Mouse (Mus musculus) induced T-regulatory cell, adult 2 months (primary cell): Measurements from ENCODE around the gene Hhipl2.
"Not testable (repeated sequence)": the region's sequence is repeated elsewhere in the genome, so short reads cannot be mapped to it uniquely, and the experiment has no call there.

ENCODE experiments used
- DNase-seq: peaks from one replicate; pipeline ENCODE4 v3.0.0-alpha.2; 2012; ENCODE audit warnings: low read depth

The Hhipl2 gene

DNA sequence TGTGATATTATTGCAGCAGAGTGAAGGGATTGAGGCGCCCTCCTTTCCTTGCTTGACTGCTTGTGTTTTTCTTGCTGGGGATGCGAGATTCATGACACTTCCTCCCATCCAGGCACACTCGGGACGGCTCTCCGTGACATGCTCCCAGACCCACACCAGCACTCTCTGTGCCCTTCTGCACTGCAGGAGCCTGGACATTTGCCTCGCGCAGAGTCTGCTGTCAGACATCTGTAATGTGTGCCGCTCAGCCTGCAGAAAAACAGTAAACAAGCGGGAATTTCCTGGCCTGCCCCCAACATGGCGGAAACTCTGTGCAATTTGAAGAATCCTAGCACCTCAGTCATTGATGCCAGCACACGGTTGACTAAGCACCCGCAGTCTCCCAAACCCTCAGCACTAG lies at the start of gene Hhipl2:
Gene Hhipl2, plus strand, starts transcription at position 343 of the 400 bp plus-strand sequence.
- DNase-seq = no peak

DNA sequence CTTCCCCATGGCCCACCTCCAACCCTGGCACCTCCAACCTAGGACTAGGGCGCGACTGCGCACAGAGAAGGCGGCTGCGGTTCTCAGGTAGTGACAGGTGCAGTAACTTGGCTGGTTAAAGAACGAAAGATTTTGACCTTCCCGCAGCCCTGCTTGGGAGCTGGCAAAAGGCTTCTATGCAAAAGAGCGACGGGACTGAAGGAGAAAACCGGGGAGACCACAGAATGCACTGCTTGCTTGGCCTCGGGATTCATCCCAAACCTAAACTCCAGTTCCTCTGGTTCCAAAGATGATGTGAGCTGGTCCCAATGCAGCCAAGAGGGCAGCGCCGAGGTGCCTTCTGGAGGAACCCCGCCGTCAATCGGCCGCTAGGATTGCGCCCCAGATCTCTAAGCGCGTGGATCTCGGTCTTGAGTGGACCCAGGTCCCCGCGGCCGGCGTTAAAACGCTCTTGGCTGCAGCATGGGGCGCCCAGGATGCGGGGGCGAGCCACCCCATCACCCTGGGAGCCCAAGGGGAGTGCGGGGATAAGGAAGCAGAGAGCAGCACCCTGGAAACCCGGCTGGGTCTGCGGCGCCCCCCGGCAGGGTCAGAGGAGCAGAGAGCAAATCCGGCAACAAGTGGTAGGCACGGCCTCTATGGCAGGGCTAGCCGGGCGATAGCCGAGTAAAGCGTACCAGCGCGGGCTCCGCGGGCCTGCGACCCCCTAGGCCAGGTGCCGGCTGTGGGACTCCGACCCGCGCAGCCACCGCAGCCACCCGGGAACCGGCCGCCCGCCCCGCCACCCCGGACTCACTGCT lies 49.2 kb upstream of the Hhipl2 start:
- DNase-seq = peak; percentile 68

DNA sequence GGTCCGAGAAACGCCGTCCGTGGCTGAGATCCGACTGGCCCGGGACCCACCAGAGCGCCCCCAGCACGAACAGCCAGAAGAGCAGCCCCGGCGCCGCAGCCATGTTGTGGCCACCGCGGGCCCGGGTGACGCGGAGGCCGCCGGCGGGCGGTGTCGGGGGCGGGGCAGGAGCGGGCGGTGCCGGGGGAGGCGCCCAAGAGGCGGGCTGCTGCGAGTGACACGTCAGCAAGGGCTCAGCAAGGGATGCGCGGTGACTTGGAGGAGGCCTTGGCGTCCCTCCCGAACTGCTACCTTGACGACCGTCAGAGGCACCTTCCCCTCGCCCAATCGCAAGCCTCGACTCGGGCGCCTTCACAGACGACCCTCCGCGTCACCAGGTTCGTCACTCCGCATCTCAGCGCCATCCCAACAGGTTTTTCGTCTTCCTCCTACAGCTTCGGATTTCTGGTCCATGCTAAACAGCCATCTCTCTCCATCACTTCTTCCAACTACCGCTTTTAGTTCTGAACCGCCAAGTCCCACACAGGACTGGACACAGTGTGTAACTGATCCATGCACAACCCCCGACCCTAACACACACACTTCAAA lies 48.5 kb upstream of the Hhipl2 start, which contains the start of gene Mia3:
Gene Mia3, minus strand, starts transcription at position 127 of the 588 bp plus-strand sequence.
- peak; percentile 96 for DNase-seq

DNA sequence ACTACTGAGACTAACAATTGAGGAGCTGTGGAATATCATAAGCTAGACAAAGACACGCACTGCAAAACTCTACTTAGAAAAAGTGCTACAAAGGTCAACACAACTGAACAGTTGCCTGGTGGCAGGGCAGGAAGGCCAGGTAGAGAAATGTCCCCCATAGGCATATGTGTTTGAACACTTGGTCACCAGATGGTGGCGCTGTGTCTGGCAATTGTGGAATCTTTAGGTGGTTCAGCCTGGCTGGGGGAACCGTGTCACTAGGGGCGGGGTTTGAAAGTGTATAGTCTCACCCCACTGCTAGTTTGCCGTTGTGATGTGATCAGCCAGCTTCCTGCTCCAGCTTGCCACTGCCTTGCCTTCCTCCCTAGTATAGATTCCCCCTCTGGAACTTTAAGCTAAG lies 43.3 kb upstream of the Hhipl2 start:
- DNase-seq = peak; percentile 28

DNA sequence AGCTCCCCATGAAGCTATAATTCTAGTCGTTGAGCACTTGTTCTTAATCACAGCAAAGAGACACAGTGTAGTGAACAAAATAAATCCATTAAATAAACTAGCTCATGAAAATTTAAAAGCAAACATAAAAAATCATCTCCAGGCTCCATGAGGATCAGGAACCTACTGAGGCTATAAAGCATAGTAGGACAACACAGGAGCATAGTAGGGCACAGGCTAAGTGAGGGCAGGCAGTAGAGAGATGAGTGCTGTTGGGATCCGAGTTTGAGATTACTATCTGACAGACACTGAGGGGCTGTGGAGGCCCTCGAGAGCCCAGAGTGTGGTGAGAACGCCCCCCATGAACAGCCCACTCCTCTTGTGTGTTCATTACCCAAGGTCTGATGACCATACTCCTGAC lies 41.0 kb upstream of the Hhipl2 start:
- DNase-seq = no peak

DNA sequence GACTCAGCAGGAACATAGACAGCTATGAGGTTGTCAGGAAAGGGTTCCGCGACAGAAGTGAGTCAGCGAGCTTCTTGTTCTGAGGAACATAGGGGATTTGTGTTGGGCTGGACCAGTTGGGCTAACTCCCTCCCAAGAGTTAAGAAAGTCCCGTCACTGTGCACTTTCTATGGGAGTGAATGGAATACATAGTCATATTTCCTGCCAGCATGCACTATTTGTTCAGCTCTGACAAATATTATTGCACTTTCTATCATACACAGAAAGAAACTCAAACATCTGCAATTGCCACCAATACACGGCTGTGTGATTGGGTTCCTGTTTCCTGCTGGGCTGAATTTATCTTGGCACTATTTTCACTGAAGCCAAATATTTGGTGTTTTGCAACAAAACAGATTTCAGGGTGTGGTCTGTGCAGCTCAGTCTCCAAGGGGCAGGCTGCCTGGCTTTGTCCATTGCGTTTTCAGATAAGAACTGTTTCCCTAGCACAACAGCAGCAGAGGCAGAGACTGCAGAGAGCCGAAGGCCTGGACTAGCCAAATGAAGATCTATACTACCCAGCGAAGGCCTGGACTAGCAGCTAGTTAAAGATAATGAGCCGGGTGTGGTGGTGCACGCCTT lies 39.6 kb upstream of the Hhipl2 start:
- DNase-seq = no peak

DNA sequence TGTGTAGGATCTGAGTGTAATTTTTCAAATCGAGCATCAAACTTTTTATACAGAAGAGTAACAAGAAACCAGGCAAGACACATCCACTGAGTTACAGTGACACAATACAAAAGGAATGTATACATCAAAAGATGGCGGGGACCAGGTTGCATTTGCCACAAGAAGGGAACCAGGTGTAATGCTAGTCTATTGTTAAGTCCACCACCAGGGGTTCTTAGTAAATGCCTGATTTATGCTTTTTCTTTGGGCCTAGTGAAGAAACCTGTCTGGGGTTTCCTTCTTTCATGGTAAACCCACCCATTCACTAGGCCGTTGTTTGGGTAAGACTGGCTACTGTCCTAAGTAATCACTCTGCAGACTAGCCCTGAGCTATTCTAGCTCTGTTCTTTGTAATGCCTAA lies 38.6 kb upstream of the Hhipl2 start:
- not testable (repeated sequence) for DNase-seq

DNA sequence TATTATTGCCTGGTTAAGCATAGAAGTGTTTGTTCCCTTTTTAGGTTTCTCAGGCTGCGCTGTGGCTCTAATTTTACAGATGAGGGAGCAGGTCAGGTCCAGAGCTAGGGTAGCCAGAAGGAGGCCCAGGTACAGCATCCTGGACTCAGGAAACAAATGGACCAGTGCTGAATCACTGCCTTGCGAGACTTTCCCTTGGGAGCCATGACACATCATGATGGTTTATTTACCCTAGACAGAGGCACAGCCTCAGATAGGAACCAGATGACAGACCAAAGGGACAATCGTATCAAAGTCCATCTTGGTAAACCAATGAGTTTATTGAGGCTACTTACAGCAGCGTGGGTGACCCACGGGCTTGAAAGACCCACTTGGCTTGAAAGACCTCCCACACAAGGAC lies 36.2 kb upstream of the Hhipl2 start:
- no peak for DNase-seq

DNA sequence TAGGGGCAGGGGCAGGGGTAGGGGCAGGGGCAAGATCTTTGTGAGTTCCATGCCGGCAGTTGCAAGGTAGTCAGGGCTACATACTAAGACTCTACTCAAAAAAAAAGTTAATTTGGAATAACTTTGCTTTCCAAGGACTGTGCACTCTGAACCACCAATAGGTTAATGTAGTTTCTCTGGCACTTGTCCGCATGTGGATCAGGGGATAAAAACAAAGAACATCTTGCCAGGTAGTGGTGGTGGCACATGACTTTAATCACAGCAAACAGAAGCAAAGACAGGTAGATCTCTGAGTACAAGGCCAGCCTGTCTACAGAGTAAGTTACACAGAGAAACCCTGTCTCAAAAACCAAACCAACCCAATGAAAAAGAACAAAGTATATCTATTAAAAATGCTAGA lies 35.4 kb upstream of the Hhipl2 start:
- DNase-seq = no peak

DNA sequence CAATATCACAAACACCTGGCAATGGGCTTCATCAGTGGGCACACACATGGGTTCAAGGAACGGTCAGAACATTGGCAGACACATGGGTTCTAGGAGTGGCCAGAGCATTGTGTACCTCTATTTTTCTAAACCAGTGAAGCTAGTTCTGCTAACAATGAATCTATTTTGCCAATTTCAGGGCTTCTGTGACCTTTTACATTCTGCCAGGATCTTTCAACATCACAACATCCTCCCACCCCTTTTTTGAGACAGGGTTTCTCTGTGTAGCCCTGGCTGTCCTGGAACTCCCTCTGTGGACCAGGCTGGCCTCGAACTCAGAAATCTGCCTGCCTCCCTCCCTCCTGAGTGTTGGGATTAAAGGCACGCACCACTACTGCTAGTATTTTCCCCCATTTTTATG lies 30.6 kb upstream of the Hhipl2 start:
- not testable (repeated sequence) for DNase-seq

DNA sequence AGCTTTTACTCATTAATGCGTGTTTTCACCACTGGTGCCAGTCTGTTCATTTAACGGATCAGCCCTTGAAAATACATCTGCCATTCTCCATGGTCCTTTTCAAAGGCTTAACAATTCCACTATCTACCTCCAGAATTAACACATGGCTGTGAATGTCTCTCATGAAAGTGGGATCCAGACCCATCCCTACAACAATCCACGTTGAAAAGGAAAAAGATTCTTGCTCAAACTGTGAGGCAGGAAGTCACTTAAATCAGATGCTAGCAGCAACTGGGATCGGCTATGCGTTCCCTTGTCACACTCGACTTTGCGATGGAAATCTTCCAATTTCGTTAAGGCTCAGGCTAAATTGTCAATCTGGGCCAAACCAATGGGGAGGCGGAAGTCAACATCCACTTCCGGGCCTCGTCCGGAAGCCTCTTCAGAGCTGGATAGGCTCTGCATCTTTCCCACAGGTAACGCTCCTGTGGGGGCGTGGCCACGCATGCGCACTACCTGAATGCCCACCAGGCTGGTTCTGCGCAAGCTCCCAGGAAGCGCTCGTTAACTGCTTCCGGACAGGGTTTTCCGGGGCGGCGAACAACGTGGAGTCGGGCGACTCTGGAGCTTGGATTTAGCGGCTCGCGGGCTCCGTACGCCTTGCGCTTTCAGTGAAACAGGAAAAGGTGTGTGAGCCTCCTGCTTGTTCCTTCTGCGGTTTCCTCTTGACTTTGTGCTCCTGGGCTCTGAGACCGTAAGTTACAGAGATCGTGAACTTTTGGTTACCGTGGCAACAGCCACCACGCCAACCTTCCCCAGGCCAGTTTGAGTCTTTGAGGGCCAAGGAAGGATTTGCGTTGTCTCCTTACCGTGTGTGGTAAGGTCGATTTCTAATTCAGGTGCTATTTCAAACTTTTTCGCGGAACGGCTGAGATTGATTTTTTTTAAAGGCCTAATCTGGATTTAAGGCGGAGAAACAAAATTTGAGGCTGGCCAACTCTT lies 29.3 kb upstream of the Hhipl2 start, which contains the start of gene Taf1a:
Gene Taf1a, plus strand, starts transcription at position 556 of the 981 bp plus-strand sequence.
- DNase-seq = peak; percentile 98

DNA sequence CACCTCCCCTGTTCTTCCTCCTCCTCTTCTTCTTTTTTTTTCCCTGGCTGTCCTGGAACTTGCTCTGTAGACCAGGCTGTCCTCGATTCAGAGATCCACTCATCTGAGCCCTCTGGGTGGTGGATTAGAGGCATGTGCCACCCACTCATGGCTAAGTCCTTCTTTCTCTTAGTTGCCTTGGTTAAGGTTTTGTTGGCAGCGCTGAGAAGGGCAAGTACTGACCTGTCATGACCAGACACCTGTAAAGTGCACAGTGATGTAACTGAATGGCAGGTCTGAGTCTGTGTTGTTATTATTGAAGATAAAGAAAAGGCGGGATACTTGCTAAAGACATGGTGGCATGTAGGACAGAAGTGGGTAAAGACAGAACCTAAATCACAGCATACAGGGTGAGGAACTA lies 14.6 kb upstream of the Hhipl2 start:
- DNase-seq = no peak

DNA sequence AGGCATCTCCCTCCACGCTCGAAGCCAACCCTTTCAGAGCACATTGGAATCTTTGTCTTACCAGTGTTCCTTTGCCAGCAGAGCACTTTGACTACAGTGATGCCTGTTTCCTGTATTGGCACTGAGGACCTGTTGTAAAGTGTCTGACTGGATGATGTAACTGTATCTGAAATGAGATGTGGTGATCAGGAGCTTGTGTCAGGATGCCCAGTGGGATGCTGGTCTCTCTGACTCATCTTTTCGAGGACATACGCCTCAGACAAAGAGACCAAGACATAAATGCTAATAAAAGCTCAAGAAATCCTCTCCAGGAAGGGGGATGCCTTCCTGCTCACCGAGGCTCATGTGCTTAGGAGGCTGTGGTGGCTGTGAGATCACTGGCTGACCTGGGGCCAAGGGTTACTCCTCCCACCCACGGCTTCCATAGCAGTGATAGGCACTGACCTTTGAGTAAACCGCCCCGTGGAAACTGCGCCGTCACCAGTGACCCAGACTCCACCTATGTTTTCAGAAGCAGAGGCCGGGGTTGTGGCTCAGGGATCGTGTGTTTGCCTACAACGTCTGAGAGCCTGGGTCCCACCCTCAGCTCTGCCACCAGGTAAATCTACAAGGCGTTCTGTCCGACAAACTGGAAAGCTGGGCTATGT lies 3.8 kb upstream of the Hhipl2 start:
- DNase-seq = no peak

DNA sequence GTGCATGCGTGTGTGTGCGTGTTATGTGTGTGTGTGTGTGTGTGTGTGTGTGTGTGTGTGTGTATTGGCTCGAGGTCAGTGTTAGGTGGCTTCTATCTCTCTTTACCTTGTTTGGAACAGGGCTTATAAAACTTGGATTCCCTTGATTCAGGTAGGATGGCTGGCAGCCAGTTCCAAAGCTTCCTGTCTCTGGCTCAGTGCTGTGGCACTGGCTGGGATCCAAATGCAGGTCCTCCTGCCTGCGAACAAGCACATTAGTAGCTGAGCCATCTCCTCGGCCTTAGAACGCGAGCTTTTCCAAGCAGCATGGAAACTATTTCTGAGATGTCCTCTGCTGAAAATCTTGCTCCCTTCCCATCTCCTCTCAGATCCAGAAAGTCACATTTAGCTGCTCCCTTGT lies 1.7 kb downstream of the Hhipl2 start:
- DNase-seq = no peak

DNA sequence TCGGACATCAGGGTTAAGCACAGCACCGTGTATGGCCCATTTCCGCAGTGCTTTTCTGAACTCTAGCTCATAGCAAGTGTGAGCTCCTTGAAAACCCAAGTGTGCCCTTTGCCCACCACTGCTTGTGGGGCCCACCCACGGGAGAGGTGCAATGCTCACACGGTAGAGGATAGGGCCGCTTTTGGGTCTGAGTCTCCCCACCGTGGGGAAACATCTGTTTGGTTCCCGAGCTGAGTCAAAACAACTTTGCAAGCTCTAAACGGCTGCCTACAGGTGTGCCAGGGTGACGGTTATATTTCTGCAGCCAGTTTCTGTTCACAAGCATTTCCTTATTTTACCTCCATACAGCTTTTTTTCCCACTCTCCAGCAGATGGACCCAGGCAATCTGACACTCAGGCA lies 2.3 kb downstream of the Hhipl2 start:
- DNase-seq = no peak

DNA sequence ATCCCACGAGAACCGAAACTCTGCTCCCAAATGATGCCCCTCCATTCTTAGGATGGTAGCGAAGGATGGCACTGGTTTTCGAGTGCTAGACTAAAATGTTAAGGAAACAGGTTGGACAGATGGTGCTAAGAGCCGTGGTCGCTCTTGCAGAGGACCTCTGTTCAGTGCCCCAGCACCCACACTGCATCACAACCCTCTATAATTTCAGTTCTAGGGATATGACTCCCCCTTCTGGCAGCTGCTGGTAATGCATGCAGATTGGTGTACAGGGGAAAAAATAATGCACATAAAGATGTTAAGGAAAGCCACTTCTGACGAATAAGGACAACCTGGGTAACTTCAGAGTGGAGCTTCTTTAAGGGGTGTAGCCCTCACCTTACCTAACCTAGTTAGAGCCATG lies 6.1 kb downstream of the Hhipl2 start:
- peak; percentile 40 for DNase-seq

DNA sequence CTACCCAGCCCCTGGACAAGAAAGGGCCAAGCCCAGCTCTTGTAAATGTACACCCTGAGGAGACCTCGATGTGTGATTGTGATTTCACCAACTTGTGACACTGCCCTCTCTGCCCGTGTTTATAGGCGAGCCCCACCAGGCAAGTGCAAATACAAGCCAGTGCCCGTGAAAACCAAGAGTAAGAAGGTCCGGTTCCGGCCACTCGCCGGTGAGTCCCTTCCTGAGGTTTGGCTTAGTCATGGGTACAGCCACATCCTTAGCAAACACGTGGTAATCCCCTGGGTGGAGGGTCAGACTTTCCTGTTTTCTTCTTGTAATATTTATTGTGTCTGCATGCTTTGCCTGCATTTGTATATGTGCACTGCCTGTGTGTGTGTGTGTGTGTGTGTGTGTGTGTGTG lies 16.9 kb downstream of the Hhipl2 start:
- DNase-seq = no peak

DNA sequence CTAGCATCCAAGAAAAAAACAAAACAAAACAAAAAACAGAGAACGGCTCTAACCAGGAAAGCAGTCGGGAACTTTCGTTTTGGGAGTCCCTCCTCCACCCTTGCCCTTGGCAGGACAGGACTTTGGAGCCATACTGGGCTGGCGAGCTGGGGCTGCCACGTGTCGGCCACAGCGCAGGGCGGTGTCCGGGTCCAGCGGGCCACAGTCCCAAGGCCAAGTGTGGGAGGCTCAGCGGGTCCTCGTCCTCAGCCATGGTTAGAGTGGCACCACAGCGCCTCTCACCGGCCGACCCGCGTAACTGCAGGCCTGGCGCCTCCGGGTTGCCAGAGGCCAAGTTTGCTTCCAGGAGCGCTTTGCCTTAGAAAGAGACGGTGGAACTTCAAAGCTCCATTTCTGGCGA lies 21.0 kb downstream of the Hhipl2 start:
- DNase-seq = peak; percentile 53

DNA sequence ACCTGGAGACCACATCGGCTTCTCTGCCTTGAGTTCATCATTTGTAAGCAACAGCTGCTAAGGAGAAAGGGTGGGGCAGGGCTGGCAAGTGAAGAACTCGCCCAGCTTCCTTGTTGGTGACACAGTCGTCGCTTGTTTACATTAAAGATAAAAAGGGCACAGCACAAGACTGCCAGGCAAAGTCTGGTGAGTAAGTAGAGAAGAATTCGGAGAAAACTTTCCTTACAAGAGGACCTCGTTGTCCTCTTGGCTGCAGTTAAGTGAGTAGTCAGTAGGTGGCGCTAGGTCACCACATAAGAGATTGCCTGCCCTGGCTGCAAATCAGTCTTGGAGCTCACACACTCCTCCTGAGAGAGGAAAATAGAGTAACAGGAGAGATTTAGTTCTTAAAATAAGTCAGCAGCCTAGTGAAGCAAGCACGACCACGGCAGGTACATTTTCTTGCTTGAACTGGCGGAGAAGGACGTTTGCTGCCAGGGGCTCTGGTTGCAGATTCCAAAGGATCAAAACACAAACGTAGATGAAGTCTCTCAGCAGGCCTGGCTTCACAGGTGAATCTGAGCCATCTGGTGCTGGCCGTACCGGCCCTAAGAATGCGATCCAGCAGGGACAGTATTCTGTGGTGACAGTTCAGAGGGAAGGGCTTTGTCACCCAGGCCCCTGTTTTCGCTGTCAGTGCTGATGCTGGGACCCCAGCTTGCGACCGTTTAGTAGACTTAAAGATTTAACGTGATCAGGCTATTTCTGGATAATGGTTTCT lies 24.2 kb downstream of the Hhipl2 start:
- DNase-seq = peak; percentile 81

DNA sequence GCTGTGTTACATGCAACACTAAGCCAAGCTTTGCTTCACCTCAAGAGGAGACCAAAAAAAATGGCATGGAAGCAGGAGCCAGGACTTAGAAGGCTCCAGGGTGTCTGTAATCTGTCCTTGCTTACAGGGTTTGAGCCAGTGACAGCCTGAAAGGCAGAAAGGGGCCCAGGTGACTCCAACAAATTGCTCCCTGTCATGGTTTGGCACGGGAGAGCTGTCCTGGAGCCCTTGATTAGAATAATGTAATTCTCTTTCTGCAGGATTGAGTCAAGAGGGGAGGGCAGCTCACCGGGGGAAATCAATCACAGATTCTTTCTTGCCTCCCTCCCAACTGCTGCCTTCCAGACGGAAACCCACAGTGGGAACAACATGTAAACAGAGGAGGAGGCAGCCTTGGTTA lies 35.1 kb downstream of the Hhipl2 start:
- no peak for DNase-seq
